Mouse (Mus musculus): ENCODE data around the gene Nsf. TPM values are rescaled to one million over a fixed set of nuclear protein-coding genes. Genes with fewer than 3 reads are reported as not detected.

Nsf gene
- polyA plus RNA-seq, 1 experiment from 2014 or later, result 62.1 TPM

DNA sequence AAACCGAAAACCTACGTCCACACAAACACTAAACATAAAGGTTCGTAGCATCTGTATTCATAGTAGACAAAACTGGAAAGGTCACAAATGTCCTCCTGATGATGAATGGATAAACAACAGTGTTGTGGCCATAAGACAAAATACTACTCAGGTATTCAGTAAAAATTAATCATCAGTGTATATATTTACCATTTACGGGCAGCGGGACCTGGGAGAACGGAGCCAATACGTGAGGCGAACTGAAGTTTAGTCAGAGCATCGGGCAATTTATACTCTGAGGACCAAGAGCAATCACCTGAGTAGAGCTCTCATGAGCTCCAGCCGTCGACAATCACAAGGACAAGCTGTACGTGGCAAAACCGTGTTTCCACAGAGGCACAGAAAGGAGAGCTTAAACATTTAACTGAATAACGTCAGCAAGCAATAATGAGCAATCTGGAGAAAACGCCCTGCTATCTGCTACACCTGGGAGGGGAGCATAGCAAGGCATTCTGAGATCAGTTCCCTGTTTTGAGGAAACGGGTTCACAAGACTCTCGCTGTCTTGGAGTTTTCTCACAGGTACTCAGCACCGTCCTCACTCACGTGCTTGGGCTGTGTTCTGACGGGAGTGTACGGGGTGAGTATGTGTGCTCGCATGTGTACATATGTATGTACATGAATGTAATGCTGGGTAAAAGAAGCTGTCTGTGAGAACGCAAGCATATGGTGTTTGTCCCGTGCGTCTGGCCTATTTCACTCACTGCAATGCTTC, 15.7 kb downstream of the Nsf start:
- H3K4me1 ChIP-seq, result peaks cover 4% of the 10 kb centered on the region; the same call in 1 of the 2 replicates
- WGBS, result 90% methylated on average over 25 of the region's 25 CpGs
- no peaks in the 10 kb centered on the region for H3K9me3 ChIP-seq
- H3K9ac ChIP-seq, result no peak overlapping the region
- H3K27ac ChIP-seq, result no peak overlapping the region
- H3K27me3 ChIP-seq, result no peaks in the 10 kb centered on the region
- H3K4me3 ChIP-seq, result no peak overlapping the region
- no peak for ATAC-seq (ENCODE audit: insufficient number of reproducible peaks, insufficient read depth, low FRiP score, low TSS enrichment, low read depth)
- no peaks in the 10 kb centered on the region for H3K36me3 ChIP-seq
- H3K4me2 ChIP-seq, result no peak overlapping the region

- peaks cover 4% of the 10 kb centered on the region; the same call in 1 of the 2 replicates for H3K4me1 ChIP-seq
- no peak overlapping the region for H3K4me3 ChIP-seq
- no peaks in the 10 kb centered on the region for H3K27me3 ChIP-seq
- H3K4me2 ChIP-seq, result no peak overlapping the region
- no peaks in the 10 kb centered on the region for H3K9me3 ChIP-seq
- no peak overlapping the region for H3K27ac ChIP-seq
- no peak overlapping the region for H3K9ac ChIP-seq
- 83% methylated on average over 9 of the region's 9 CpGs for WGBS
- no peaks in the 10 kb centered on the region for H3K36me3 ChIP-seq
- ATAC-seq (ENCODE audit: insufficient number of reproducible peaks, insufficient read depth, low FRiP score, low TSS enrichment, low read depth), result no peak
Measured at GRCm38 (mm10) chr11:103937451-103937850, 16.4 kb downstream of the Nsf start.

GRCm38 (mm10) chr11:103935717-103936116, 18.1 kb downstream of the Nsf start:
- H3K9me3 ChIP-seq, result no peaks in the 10 kb centered on the region
- no peaks in the 10 kb centered on the region for H3K27me3 ChIP-seq
- ATAC-seq (ENCODE audit: insufficient number of reproducible peaks, insufficient read depth, low FRiP score, low TSS enrichment, low read depth), result no peak
- H3K4me1 ChIP-seq, result peaks cover 4% of the 10 kb centered on the region; the same call in 1 of the 2 replicates
- no peak overlapping the region for H3K4me3 ChIP-seq
- no peaks in the 10 kb centered on the region for H3K36me3 ChIP-seq
- no peak overlapping the region for H3K4me2 ChIP-seq
- WGBS, result 43% methylated on average over 2 of the region's 2 CpGs
- no peak overlapping the region for H3K27ac ChIP-seq
- H3K9ac ChIP-seq, result no peak overlapping the region

DNA sequence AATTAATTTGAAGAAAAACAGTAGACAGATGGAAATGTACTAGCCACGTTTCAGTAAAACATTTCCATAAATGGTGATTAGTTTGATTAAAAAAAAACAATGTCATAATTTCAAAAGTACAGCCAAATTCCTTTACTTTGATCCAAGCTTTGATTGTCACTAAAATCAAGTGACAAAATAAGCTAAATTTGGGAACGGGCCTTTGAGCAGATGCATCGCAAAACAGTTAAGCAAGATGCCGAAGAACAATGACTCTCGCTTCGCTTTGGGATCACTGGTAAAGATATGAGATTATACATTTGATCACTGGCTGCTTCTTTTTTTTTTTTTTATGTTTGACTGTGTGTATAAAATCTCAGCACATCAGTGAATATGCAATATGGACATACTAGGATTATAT, 20.0 kb downstream of the Nsf start:
- H3K27me3 ChIP-seq, result no peaks in the 10 kb centered on the region
- H3K9me3 ChIP-seq, result no peaks in the 10 kb centered on the region
- no peak overlapping the region for H3K4me2 ChIP-seq
- ATAC-seq (ENCODE audit: insufficient number of reproducible peaks, insufficient read depth, low FRiP score, low TSS enrichment, low read depth), result no peak
- H3K4me1 ChIP-seq, result peaks cover 4% of the 10 kb centered on the region; the same call in 1 of the 2 replicates
- 90% methylated on average over 6 of the region's 6 CpGs for WGBS
- no peak overlapping the region for H3K4me3 ChIP-seq
- no peak overlapping the region for H3K27ac ChIP-seq
- no peak overlapping the region for H3K9ac ChIP-seq
- peaks cover 8% of the 10 kb centered on the region; the same call in 1 of the 2 replicates for H3K36me3 ChIP-seq

GRCm38 (mm10) chr11:103923957-103924356, 29.9 kb downstream of the Nsf start:
- Histone ChIP-seq H3K36me3 (peaks cover 30% of the 10 kb centered on the region), H3K4me3 (no peak overlapping the region), H3K27me3 (no peaks in the 10 kb centered on the region), H3K4me1 (no peaks in the 10 kb centered on the region), H3K27ac (no peak overlapping the region), H3K9ac (no peak overlapping the region), H3K4me2 (no peak overlapping the region), H3K9me3 (no peaks in the 10 kb centered on the region)
- ATAC-seq (ENCODE audit: insufficient number of reproducible peaks, insufficient read depth, low FRiP score, low TSS enrichment, low read depth), result no peak
- WGBS, result 88% methylated on average over 2 of the region's 2 CpGs

- H3K9me3 ChIP-seq, result no peaks in the 10 kb centered on the region
- no peaks in the 10 kb centered on the region for H3K4me1 ChIP-seq
- H3K36me3 ChIP-seq, result peaks cover 30% of the 10 kb centered on the region
- no peak for ATAC-seq (ENCODE audit: insufficient number of reproducible peaks, insufficient read depth, low FRiP score, low TSS enrichment, low read depth)
- 90% methylated on average over 4 of the region's 4 CpGs for WGBS
- H3K4me3 ChIP-seq, result no peak overlapping the region
- no peak overlapping the region for H3K4me2 ChIP-seq
- no peak overlapping the region for H3K9ac ChIP-seq
- no peaks in the 10 kb centered on the region for H3K27me3 ChIP-seq
- no peak overlapping the region for H3K27ac ChIP-seq
Measured at GRCm38 (mm10) chr11:103923272-103923671, 30.6 kb downstream of the Nsf start.

DNA sequence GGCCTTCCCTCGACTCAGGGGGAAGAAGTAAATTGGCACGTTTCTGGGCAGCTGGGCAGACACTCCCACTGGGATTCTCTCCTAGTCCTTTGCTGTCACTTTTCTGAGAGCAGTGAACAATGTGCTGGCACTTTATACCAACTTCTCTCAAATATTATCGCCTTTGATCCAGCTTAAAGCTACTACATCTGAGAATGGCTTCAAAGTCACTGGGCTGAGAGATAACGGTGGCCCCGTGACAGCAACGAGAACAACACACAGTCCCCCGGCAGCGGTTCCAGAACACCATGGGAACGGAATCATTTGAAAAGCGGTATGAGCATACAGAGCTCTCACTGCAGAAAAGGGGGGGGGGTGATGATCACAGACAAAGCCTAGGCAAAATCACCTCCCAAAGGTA, 31.0 kb downstream of the Nsf start:
- WGBS, result 87% methylated on average over 10 of the region's 10 CpGs
- no peaks in the 10 kb centered on the region for H3K9me3 ChIP-seq

GRCm38 (mm10) chr11:103920665-103921064, 33.2 kb downstream of the Nsf start:
- Histone ChIP-seq H3K27ac (no peak overlapping the region), H3K9ac (no peak overlapping the region), H3K36me3 (peaks cover 29% of the 10 kb centered on the region), H3K4me1 (no peaks in the 10 kb centered on the region), H3K27me3 (no peaks in the 10 kb centered on the region), H3K4me3 (no peak overlapping the region), H3K9me3 (no peaks in the 10 kb centered on the region), H3K4me2 (no peak overlapping the region)
- 66% methylated on average over 5 of the region's 5 CpGs for WGBS
- no peak for ATAC-seq (ENCODE audit: insufficient number of reproducible peaks, insufficient read depth, low FRiP score, low TSS enrichment, low read depth)

More for the DNA sequence above, 31.0 kb downstream of the Nsf start:
- Histone ChIP-seq H3K4me2 (no peak overlapping the region), H3K9ac (no peak overlapping the region), H3K4me1 (no peaks in the 10 kb centered on the region), H3K27ac (no peak overlapping the region), H3K27me3 (no peaks in the 10 kb centered on the region), H3K4me3 (no peak overlapping the region), H3K36me3 (peaks cover 30% of the 10 kb centered on the region)
- no peak for ATAC-seq (ENCODE audit: insufficient number of reproducible peaks, insufficient read depth, low FRiP score, low TSS enrichment, low read depth)

DNA sequence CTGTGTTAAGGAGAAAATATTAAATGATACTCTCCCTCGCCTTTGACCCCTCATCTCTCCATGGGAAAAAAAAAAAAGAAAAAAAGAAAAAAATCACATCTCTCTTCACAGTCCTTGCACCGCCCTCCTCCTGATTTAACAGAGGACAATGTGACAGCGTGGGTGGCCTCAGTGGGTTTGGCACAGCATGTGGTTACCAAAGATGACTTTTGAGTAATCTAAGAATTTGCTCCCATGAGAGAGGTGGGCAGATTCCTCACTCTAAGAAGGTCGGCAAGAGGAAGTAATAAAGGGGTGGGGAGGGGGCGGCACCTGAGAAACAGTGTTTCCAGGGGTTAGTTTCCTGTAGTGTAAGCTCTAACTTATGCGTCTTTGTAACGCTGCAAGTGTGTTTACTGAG, 37.0 kb downstream of the Nsf start:
- H3K9ac ChIP-seq, result no peak overlapping the region
- H3K4me2 ChIP-seq, result no peak overlapping the region
- 76% methylated on average over 7 of the region's 7 CpGs for WGBS
- H3K4me1 ChIP-seq, result no peaks in the 10 kb centered on the region
- no peak overlapping the region for H3K4me3 ChIP-seq
- no peaks in the 10 kb centered on the region for H3K9me3 ChIP-seq
- H3K36me3 ChIP-seq, result peaks cover 43% of the 10 kb centered on the region
- no peaks in the 10 kb centered on the region for H3K27me3 ChIP-seq
- no peak overlapping the region for H3K27ac ChIP-seq
- no peak for ATAC-seq (ENCODE audit: insufficient number of reproducible peaks, insufficient read depth, low FRiP score, low TSS enrichment, low read depth)

GRCm38 (mm10) chr11:103915686-103916085, 38.2 kb downstream of the Nsf start:
- Histone ChIP-seq H3K4me1 (no peaks in the 10 kb centered on the region), H3K4me2 (no peak overlapping the region), H3K36me3 (peaks cover 37% of the 10 kb centered on the region), H3K9me3 (no peaks in the 10 kb centered on the region), H3K27ac (no peak overlapping the region), H3K4me3 (no peak overlapping the region), H3K9ac (no peak overlapping the region), H3K27me3 (no peaks in the 10 kb centered on the region)
- no peak for ATAC-seq (ENCODE audit: insufficient number of reproducible peaks, insufficient read depth, low FRiP score, low TSS enrichment, low read depth)
- 88% methylated on average over 9 of the region's 9 CpGs for WGBS

- Histone ChIP-seq H3K27ac (no peak overlapping the region), H3K4me2 (no peak overlapping the region), H3K36me3 (peaks cover 57% of the 10 kb centered on the region), H3K9ac (no peak overlapping the region), H3K4me3 (no peak overlapping the region), H3K9me3 (no peaks in the 10 kb centered on the region), H3K4me1 (no peaks in the 10 kb centered on the region), H3K27me3 (no peaks in the 10 kb centered on the region)
- 57% methylated on average over 7 of the region's 7 CpGs for WGBS
- no peak for ATAC-seq (ENCODE audit: insufficient number of reproducible peaks, insufficient read depth, low FRiP score, low TSS enrichment, low read depth)
Measured at GRCm38 (mm10) chr11:103910993-103911585, 42.8 kb downstream of the Nsf start.

DNA sequence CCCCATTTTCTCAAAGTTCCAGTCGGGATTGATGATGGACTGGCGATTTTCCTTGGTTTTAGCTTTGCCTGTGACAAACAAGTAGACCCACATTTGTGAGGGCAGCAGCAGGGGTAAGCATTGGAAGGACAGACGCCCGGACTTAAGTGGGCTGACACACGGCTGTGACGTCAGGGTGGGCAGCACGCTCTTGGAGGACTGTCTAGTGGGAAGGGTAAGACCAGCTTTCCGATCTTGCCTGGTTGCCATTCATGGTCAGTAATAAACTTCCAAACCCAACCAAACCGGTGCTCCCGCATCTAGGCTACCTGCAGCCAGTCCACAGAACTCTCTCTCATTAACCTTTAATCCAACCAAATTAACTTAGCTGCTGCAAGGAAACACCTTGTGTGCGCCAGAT, 43.3 kb downstream of the Nsf start:
- no peak for ATAC-seq (ENCODE audit: insufficient number of reproducible peaks, insufficient read depth, low FRiP score, low TSS enrichment, low read depth)
- H3K9ac ChIP-seq, result no peak overlapping the region
- no peak overlapping the region for H3K4me3 ChIP-seq
- no peak overlapping the region for H3K4me2 ChIP-seq
- no peaks in the 10 kb centered on the region for H3K4me1 ChIP-seq
- no peak overlapping the region for H3K27ac ChIP-seq
- no peaks in the 10 kb centered on the region for H3K9me3 ChIP-seq
- H3K36me3 ChIP-seq, result peaks cover 51% of the 10 kb centered on the region
- WGBS, result 91% methylated on average over 11 of the region's 11 CpGs
- H3K27me3 ChIP-seq, result no peaks in the 10 kb centered on the region
